Mouse (Mus musculus) olfactory bulb, adult 2 months (tissue): ENCODE measurements around the gene March11.

Experiments used
- CTCF ChIP-seq: fragments of 200-500 bp; IDR thresholded peaks from 2 replicates; pipeline ENCODE4 v1.5.1; 2012; ENCODE audit warnings: low read depth, mild to moderate bottlenecking, low read length, moderate library complexity; ENCODE audit not compliant: insufficient read depth
- POLR2A ChIP-seq: fragments of 200-500 bp; IDR thresholded peaks from 2 replicates; pipeline ENCODE4 v1.6.1; 2012; ENCODE audit warnings: mild to moderate bottlenecking, low read depth, low read length, moderate library complexity; ENCODE audit not compliant: insufficient read depth

DNA sequence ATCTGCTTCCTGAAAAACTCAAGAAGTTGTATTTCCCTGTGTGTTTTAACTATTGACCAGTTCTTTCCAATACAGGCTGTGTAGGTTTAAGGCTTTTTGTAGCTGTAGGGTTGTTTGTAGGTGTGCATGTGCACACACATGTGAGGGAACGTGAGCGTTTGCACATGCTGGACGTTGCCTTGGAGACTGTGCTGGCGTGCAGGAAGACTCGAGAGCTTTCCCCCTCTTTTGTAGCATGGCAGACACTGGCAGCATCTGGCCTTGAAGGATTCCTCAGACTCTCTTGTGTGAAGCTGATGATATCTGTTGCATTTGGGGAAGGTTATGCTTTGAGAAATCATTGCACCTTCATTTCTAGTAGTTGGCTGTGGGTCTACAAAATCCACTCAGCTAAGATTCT is 35.5 kb downstream of the March11 start:
- TF ChIP-seq CTCF (no peak), POLR2A (no peak)
